ENCODE assay signal across 26 mouse cellular contexts in genomic region chr1:119681663-119682213, GRCm38 (mm10). TPM values are rescaled to one million over a fixed set of nuclear protein-coding genes. Genes with fewer than 3 reads are reported as not detected.
DNase-seq lines count a peak whose midpoint lies in the region; ATAC-seq and TF ChIP-seq lines count a peak whose summit lies in the region.
"Had no signal": no experiment of that assay in that cellular context is flagged by ENCODE, and none has a peak within 500 bp of the region (broad histone marks: within the 10 kb centered on the region; RNA-seq: fewer than 3 reads in every experiment).

No protein-coding gene starts in this region.

- H3K9ac ChIP-seq in intestine, postnatal 0 days (ENCODE audit: low read depth, low read length), result no peak overlapping the region
- no peak overlapping the region for H3K9ac ChIP-seq in intestine, embryonic 15.5 days
- no peak overlapping the region for H3K9ac ChIP-seq in forebrain, postnatal 0 days
- H3K9ac ChIP-seq: embryonic facial prominence, embryonic 15.5 days; hindbrain, embryonic 12.5 days had no signal

- no peak overlapping the region for H3K4me2 ChIP-seq in intestine, postnatal 0 days (replicated peaks; ENCODE audit: low read depth)
- H3K4me2 ChIP-seq in intestine, embryonic 15.5 days (replicated peaks), result no peak overlapping the region
- H3K4me2 ChIP-seq in forebrain, postnatal 0 days (ENCODE audit: low read depth), result no peak overlapping the region
- H3K4me2 ChIP-seq: embryonic facial prominence, embryonic 15.5 days; hindbrain, embryonic 12.5 days had no signal

- no peaks in the 10 kb centered on the region for H3K4me1 ChIP-seq in intestine, postnatal 0 days (replicated peaks; ENCODE audit: control insufficient read depth, insufficient read depth, low read length)
- H3K4me1 ChIP-seq in intestine, embryonic 15.5 days (replicated peaks), result no peaks in the 10 kb centered on the region
- no peaks in the 10 kb centered on the region for H3K4me1 ChIP-seq in forebrain, postnatal 0 days (ENCODE audit: insufficient read depth)
- H3K4me1 ChIP-seq: embryonic facial prominence, embryonic 15.5 days; heart, embryonic 10.5 days; hindbrain, embryonic 12.5 days had no signal

- 35% methylated on average over 2 of the region's 2 CpGs for WGBS in intestine, postnatal 0 days
- 79% methylated on average over 2 of the region's 2 CpGs for WGBS in intestine, embryonic 15.5 days
- 13% methylated on average over 2 of the region's 2 CpGs for WGBS in forebrain, postnatal 0 days

- peaks cover 10% of the 10 kb centered on the region; the same call in 1 of the 2 replicates for H3K36me3 ChIP-seq in intestine, postnatal 0 days (ENCODE audit: control insufficient read depth, insufficient read depth)
- H3K36me3 ChIP-seq in intestine, embryonic 15.5 days, result no peaks in the 10 kb centered on the region
- H3K36me3 ChIP-seq in forebrain, postnatal 0 days (ENCODE audit: insufficient read depth), result peaks cover 12% of the 10 kb centered on the region; the same call in 1 of the 2 replicates

- H3K27me3 ChIP-seq in intestine, postnatal 0 days (replicated peaks; ENCODE audit: control insufficient read depth, insufficient read depth, low read length), result no peaks in the 10 kb centered on the region
- H3K27me3 ChIP-seq in intestine, embryonic 15.5 days (replicated peaks), result no peaks in the 10 kb centered on the region
- no peaks in the 10 kb centered on the region for H3K27me3 ChIP-seq in forebrain, postnatal 0 days (ENCODE audit: insufficient read depth, low read length)
- H3K27me3 ChIP-seq: embryonic facial prominence, embryonic 15.5 days; hindbrain, embryonic 12.5 days had no signal

- DNase-seq in brain, adult 2 months (ENCODE audit: low read depth, low spot score), result peak; percentile 9
- DNase-seq in c-Kit-positive CD71-positive TER-119-negative erythroid progenitor cells, embryonic 14.5 days (ENCODE audit: low read depth), result peak; percentile 21
- peak; percentile 16 for DNase-seq in forebrain, postnatal 0 days
- no peak for DNase-seq in right cerebral cortex, postnatal 14 days
- DNase-seq in testis, postnatal 10 days (ENCODE audit: low spot score), result no peak
- DNase-seq: adrenal gland, adult 8-10 months; B cell, adult 2 months; cerebellum, adult 11 months; cerebellum, adult 8-10 months; cerebellum, postnatal 14 days; embryo, embryonic 11 days; gastrocnemius, postnatal 10 days; heart, adult 18-20 months; heart, postnatal 10 days; heart, postnatal 4 days; kidney, adult 18-20 months had no signal

- TF ChIP-seq CTCF in intestine, postnatal 0 days (IDR thresholded peaks at IDR 0.05; ENCODE audit: low read depth), result peak; percentile 34
- no peak for TF ChIP-seq CTCF in forebrain, postnatal 0 days (IDR thresholded peaks at IDR 0.05; ENCODE audit: low read depth)

- H3K4me3 ChIP-seq in intestine, postnatal 0 days (ENCODE audit: low read depth, low read length), result no peak overlapping the region
- H3K4me3 ChIP-seq in intestine, embryonic 15.5 days (replicated peaks), result no peak overlapping the region
- H3K4me3 ChIP-seq in forebrain, postnatal 0 days (ENCODE audit: low read depth, low read length), result no peak overlapping the region
- H3K4me3 ChIP-seq: embryonic facial prominence, embryonic 15.5 days; erythroblast, embryonic 14.5 days; heart, embryonic 10.5 days; hindbrain, embryonic 12.5 days had no signal

- H3K27ac ChIP-seq in intestine, postnatal 0 days (ENCODE audit: low read depth, low read length), result no peak overlapping the region
- H3K27ac ChIP-seq in intestine, embryonic 15.5 days, result no peak overlapping the region
- H3K27ac ChIP-seq in forebrain, postnatal 0 days (ENCODE audit: low read depth, low read length), result no peak overlapping the region
- H3K27ac ChIP-seq: embryonic facial prominence, embryonic 15.5 days; heart, embryonic 10.5 days; hindbrain, embryonic 12.5 days had no signal

- no peaks in the 10 kb centered on the region for H3K9me3 ChIP-seq in intestine, postnatal 0 days (ENCODE audit: control insufficient read depth)
- H3K9me3 ChIP-seq in intestine, embryonic 15.5 days, result no peaks in the 10 kb centered on the region
- no peaks in the 10 kb centered on the region for H3K9me3 ChIP-seq in forebrain, postnatal 0 days (ENCODE audit: low read length)
- H3K9me3 ChIP-seq: embryonic facial prominence, embryonic 15.5 days; G1E; heart, embryonic 10.5 days; hindbrain, embryonic 12.5 days had no signal

- no peak for ATAC-seq in intestine, postnatal 0 days
- no peak for ATAC-seq in intestine, embryonic 15.5 days
- ATAC-seq in forebrain, postnatal 0 days, result peak; percentile 55
- ATAC-seq: CD4-positive, CD25-positive, alpha-beta regulatory T cell, adult 4 months; hindbrain, embryonic 16.5 days; inflammation-experienced regulatory T-cells, adult 6 months had no signal

RNA-seq across cellular contexts. Expression of gene Epb41l5, which starts 32.9 kb away (rescaled TPM):
- 14.3 and 17.5 TPM in 2 replicates for polyA plus RNA-seq in intestine, postnatal 0 days (2015; fragmentation: Nextera tagmentation; extraction: Ambion mirVana)
- 38.6 and 39.4 TPM in 2 replicates for polyA plus RNA-seq in intestine, embryonic 15.5 days (2015; fragmentation: Nextera tagmentation; extraction: Ambion mirVana)
- total RNA-seq in forebrain, postnatal 0 days (2014; rRNA removed), result 12.2 and 12.9 TPM in 2 replicates
- polyA plus RNA-seq in forebrain, postnatal 0 days (2015; fragmentation: Nextera tagmentation; extraction: Ambion mirVana), result 5.5 and 9.7 TPM in 2 replicates

Comparison
In these comparisons a context has a peak if more than half of its experiments do, and no peak if none do; other contexts are left out.
1. DNase-seq: peak in brain, adult 2 months (single experiment), c-Kit-positive CD71-positive TER-119-negative erythroid progenitor cells, embryonic 14.5 days (single experiment) and forebrain, postnatal 0 days (single experiment); none in right cerebral cortex, postnatal 14 days (single experiment) and testis, postnatal 10 days (single experiment).